Mouse (Mus musculus) granulocyte monocyte progenitor cell, adult 5-6 weeks (primary cell): ENCODE data around the gene Vkorc1l1. TPM values are rescaled to one million over a fixed set of nuclear protein-coding genes. Genes with fewer than 3 reads are reported as not detected.
"Not testable (repeated sequence)": the region's sequence is repeated elsewhere in the genome, so short reads cannot be mapped to it uniquely, and the experiment has no call there.

ENCODE experiments used
- ATAC-seq: replicated peaks from 2 replicates; pipeline ENCODE4 v1.8.0; 2016; ENCODE audit warnings: mild to moderate bottlenecking, moderate TSS enrichment, inconsistent platforms; ENCODE audit not compliant: poor library complexity, severe bottlenecking
- total RNA-seq, 2 experiments: library from RNA; stranded (forward) in 1 of 2; stranded (reverse) in 1 of 2; fragments of 200-712, 200-1000 nt in 1 of 2; fragments of >200 nt in 1 of 2; fragmentation: Nextera tagmentation in 1 of 2; gene quantifications; 2 replicates each; pipeline ENCODE4 v1.2.3; 2014 to 2017

The Vkorc1l1 gene
- total RNA-seq, 2 experiments from 2014 or later: 26.7 to 44.6 TPM

DNA sequence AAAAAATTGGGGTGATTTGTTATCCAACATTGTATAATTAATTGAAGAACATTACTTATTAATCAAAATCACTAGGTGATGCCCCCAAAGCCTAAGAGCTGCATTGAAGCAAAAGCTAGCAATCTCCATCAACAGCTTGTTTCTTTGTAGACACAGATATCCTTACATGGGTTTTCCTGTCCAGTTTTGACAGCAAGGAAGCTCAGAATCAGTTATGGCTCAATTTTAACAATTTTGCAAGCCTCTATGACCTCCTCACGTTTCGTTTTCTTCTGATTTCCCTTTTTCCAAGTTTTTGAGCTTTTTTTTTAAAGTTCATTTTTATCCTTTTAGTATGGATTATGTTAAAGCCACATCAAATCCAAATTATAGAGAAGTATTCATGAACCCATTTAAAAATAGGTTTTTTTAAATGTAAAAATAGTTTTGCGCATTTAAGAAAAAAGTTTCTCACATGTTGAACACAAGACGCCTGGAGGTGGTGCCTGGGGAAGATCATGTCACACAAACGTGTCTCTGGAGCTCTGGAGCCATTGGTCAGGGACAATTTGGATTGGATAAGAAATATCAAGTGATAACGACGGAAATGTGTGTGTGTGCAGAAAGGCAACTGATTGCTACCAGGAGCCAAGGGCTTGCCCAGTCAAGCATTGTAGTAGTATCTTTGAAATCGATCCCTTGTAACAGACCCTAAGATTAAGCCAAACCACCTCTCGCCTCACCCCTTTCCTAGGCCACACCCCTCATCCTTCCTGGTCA, 855 bp upstream of the Vkorc1l1 start:
- peak; percentile 48 for ATAC-seq

DNA sequence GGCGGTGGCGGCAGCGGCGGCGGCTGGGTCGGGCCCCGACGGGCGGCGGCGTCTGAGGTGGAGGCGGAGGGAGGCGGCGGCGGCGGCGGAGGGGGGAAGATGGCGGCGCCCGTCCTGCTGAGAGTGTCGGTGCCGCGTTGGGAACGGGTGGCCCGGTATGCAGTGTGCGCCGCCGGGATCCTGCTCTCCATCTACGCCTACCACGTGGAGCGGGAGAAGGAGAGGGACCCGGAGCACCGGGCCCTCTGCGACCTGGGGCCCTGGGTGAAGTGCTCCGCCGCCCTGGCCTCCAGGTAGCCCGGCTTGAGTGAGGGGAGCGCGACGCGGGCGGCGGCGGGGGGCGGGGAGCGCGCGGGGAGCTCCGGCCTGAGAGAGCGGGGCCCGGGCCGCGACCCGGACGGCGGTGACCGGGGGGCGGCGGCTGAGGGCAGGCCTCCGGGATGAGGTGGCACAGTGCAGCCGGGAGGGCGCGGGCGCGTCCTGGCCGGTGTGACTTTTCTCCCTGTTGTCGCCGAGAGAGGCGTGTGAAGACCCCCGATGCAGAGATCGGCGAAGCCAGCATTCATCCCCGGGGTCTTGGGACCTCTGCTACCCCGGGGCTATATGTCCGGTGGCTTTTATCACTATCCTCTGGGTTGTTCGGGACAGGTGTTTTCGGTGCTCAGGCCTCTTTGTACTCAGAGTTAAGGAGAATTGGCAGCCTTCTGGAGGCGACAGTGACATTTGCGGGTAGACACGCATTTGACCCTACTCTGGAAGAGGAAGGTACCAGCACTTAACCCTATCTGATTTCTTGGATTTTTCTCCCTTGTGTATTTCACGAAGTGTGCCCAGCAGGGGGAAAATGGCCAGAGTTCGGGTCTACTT, 536 bp downstream of the Vkorc1l1 start:
- ATAC-seq: not testable (repeated sequence)

DNA sequence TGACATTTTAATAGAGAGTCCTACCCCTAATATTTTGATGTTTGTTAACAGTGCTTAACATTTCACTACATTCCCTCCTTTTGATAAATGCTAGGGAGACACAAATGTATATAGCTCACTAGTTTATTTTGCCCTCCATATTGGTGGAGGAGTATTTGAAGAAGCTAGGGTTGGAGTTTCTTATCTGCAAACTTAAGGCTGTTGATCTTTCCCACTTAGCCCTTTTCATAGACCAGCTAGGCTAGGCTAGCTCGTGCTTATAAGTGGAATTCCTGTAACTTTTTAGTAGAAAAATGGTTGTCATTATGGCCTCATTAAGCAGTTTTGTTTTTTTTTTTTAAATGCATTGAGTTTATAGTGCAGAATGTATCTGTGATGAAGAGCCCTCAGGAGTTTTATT, 1.6 kb downstream of the Vkorc1l1 start:
- ATAC-seq: no peak

GRCm38 (mm10) chr5:129947528-129948033, 5.8 kb downstream of the Vkorc1l1 start:
- ATAC-seq: peak; percentile 61

GRCm38 (mm10) chr5:129952143-129952542, 10.4 kb downstream of the Vkorc1l1 start:
- no peak for ATAC-seq

DNA sequence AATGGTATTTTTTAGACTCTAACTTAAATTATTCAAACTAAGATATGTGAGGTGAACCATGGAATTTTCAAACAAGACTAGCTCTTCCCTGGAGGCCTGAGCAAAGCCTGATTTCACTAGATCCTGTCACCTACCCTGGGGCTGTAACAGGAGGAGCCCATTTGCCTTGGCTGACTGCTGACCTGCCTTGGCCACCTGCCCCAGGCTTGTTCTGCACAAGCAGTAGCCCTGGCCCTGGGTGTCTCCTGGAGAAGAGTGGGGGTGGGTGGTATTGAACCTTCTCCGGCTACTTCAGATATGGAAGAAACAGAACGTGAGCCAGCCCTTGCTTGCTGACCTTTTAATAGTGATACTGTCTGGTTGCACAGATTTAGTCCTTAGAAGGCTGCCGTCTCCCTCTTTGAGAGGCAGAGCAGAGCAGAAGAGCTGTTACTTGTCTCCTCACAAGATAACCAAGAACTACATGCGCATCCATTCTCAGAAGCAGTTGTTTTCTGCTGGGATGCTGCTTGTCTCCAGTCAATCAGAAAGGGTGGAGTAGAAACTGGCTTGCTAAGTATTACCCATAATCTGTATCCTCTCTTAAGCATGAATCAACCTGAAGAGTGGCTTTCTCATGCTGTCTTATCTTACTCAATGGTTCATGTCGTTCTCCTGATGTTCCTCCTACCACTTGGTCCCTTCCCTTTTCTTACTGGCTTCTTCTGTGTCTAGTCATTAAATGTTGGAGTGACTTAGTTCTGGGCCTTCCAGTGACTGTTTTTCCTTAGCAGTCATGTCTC, 12.9 kb downstream of the Vkorc1l1 start:
- ATAC-seq: peak; percentile 27; the same call in 1 of the 2 replicates

DNA sequence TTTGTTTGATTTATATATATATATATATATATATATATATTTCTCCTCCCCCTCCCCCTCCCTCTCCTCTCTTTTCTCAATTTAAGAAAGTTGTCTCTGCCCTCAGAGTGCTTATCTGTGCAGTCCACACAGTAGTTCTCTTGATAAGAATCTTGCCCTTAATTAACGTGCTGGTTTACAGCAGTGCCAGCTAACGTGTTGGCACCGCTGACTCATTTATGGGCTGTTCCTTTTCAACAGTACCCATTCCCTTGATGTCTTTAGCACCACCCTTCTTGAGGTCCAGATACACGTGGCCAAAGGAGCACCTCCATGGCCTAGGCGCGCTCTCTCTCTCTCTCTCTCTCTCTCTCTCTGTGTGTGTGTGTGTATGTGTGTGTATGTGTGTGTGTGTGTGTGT, 14.0 kb downstream of the Vkorc1l1 start:
- ATAC-seq: peak; percentile 62

DNA sequence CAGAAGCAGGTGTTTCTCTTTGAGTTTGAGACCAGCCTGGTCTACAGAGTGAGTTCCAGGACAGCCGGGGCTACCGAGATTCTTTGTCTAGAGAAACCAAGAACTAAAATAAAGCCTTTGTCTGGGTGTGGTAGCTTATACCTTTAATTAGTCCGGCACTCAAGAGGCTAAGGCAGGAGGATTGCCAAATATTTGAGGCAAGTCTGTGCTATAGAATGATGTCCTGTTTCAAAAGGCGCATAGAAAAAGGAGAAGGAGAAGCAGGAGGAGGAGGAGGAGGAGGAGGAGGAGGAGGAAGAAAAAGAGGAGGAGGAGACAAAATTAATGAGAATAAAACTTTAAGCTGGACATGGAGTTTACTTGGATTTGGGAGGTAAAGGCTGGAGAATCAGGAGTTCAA, 21.5 kb downstream of the Vkorc1l1 start:
- peak; percentile 61; the same call in 1 of the 2 replicates for ATAC-seq

GRCm38 (mm10) chr5:129966448-129966847, 24.7 kb downstream of the Vkorc1l1 start:
- ATAC-seq: no peak

- no peak for ATAC-seq
These were observed 26.6 kb downstream of the Vkorc1l1 start for GRCm38 (mm10) chr5:129968417-129968816.

DNA sequence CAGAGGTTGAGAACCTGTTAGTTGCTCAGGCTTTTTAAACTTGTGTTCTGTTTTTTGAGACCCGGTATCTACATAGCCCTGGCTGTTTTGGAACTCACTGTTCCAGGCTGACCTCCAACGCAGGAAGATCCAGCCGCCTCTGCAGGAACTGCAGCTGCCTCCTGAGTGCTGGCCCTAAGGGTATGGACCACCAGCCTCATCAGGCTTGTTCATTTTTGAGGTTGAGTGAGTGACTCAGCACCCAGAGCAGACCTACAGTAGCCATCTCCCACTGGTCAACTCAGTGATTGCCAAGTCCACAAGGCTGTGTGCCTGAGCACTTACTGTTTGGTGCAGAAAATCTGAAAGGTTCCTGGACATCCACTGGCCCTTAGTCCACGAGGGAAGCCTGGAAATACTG, 29.7 kb downstream of the Vkorc1l1 start:
- ATAC-seq: no peak

- no peak for ATAC-seq
These were observed 32.6 kb downstream of the Vkorc1l1 start for GRCm38 (mm10) chr5:129974354-129974753.

GRCm38 (mm10) chr5:129974866-129975311, 33.1 kb downstream of the Vkorc1l1 start:
- no peak for ATAC-seq

DNA sequence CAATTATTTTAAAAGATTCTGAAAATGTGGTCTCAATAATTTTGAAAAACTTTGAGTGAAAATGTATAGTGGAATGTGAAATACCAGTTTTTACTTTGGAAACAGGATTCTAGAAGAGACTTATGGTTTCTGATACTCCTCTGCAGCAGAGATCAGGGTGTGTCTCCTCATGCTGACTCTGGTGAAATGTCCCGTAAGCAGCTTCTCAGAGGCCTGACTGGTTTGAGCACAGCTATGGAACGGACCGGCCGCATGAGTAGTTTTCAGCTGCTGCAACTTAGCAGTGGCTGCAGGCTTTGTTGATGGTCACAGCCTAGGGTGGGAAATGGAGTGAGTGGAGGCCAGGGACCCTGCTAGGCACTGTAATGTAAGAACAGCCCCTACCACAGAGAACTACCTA, 36.0 kb downstream of the Vkorc1l1 start:
- ATAC-seq: no peak

- ATAC-seq: no peak
These were observed 36.8 kb downstream of the Vkorc1l1 start for GRCm38 (mm10) chr5:129978608-129979007.

DNA sequence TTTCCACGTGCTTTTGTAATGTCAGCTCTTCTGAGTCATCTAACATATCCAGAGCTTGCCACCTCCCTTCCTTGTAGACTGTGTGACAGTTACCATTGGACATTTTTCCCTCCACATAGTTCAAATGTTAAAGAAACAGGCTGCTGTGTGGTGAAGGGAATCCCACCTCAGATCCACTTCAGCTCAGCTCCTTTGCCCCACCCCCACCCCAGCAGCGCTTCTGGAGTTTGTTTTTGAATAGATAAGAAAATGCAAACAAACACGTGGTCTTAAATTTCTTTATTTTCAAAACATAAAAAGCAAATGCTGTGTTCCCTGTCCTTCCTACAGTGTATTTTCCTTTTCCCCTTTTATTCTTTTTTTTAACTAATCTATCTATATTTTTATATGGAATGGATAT, 38.4 kb downstream of the Vkorc1l1 start:
- ATAC-seq: no peak

DNA sequence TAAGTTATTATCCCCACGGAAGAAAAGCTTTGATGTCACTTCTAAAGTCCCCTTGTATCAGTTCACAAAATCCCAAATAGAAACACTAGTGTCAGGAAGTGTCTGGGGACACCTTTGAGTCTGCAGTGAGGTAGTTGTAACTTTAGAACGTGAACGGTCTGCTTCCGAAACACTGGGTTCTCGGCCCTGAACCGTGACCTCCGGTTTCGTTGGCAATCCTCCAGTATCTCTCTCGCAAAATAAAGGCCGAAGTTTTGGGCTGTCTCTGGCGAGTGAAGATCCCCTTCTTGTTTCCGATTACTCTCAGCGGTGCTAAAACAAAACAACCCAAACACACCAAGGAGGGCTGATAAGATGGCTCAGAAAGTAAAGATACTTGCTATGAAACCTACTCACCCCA, 47.6 kb downstream of the Vkorc1l1 start:
- ATAC-seq: no peak

- ATAC-seq: no peak
These were observed 50.1 kb downstream of the Vkorc1l1 start for GRCm38 (mm10) chr5:129991898-129992297.

- no peak for ATAC-seq
These were observed 51.6 kb downstream of the Vkorc1l1 start for GRCm38 (mm10) chr5:129993374-129993773.

GRCm38 (mm10) chr5:129994989-129995388, 53.2 kb downstream of the Vkorc1l1 start:
- no peak for ATAC-seq
